Mouse (Mus musculus) small intestine, adult 2 months (tissue): Measurements from ENCODE around the gene Aff2. TPM values are rescaled to one million over a fixed set of nuclear protein-coding genes. Genes with fewer than 3 reads are reported as not detected.

Source experiments
- H3K27ac ChIP-seq: fragments of 200-500 bp; 2 replicates; pipeline ENCODE4 v1.5.1; 2012; ENCODE audit warnings: low read depth, low read length, control low read depth, inconsistent platforms; ENCODE audit not compliant: insufficient read depth
- H3K27me3 ChIP-seq: fragments of 200-500 bp; 2 replicates; pipeline ENCODE4 v1.6.1; 2012; ENCODE audit warnings: mild to moderate bottlenecking, moderate library complexity, low read length, inconsistent platforms; ENCODE audit not compliant: control insufficient read depth, insufficient read depth
- H3K36me3 ChIP-seq: fragments of 200-500 bp; 2 replicates; pipeline ENCODE4 v1.6.1; 2012; ENCODE audit warnings: mild to moderate bottlenecking, low read length, control low read depth, inconsistent platforms; ENCODE audit not compliant: control insufficient read depth, insufficient read depth
- H3K4me1 ChIP-seq: fragments of 200-500 bp; 2 replicates; pipeline ENCODE4 v1.6.1; 2012; ENCODE audit warnings: low read length, inconsistent platforms, mixed read lengths; ENCODE audit not compliant: control insufficient read depth, insufficient read depth, insufficient read length
- H3K4me3 ChIP-seq: fragments of 200-500 bp; 2 replicates; pipeline ENCODE4 v1.5.1; 2012; ENCODE audit warnings: low read depth, mild to moderate bottlenecking, control low read depth, inconsistent platforms, low read length, moderate library complexity
- CTCF ChIP-seq: fragments of 200-500 bp; IDR thresholded peaks from 2 replicates; pipeline ENCODE4 v1.5.1; 2012; ENCODE audit warnings: low read depth, mild to moderate bottlenecking, control low read depth, inconsistent platforms, low read length, moderate library complexity, mixed read lengths; ENCODE audit not compliant: insufficient replicate concordance, insufficient read length; ENCODE audit errors: extremely low read depth
- POLR2A ChIP-seq: fragments of 200-500 bp; IDR thresholded peaks from 2 replicates; pipeline ENCODE4 v1.6.1; 2012; ENCODE audit warnings: low read depth, mild to moderate bottlenecking, control low read depth, inconsistent platforms, low read length, moderate library complexity
- WGBS: fragments of 180-500 bp; shearing (Covaris S2); methylation state at CpG from one replicate; pipeline ENCODE4 v1.1.7; 2018; 5-methylcytosine and 5-hydroxymethylcytosine counted together
- polyA plus RNA-seq: library from polyadenylated mRNA; depleted of rRNA; stranded (reverse); fragments of >200 nt; gene quantifications from 2 replicates; pipeline ENCODE4 v1.2.3, GENCODE M21; 2012

The Aff2 gene
- polyA plus RNA-seq, 1 experiment, result 0.11 TPM

DNA sequence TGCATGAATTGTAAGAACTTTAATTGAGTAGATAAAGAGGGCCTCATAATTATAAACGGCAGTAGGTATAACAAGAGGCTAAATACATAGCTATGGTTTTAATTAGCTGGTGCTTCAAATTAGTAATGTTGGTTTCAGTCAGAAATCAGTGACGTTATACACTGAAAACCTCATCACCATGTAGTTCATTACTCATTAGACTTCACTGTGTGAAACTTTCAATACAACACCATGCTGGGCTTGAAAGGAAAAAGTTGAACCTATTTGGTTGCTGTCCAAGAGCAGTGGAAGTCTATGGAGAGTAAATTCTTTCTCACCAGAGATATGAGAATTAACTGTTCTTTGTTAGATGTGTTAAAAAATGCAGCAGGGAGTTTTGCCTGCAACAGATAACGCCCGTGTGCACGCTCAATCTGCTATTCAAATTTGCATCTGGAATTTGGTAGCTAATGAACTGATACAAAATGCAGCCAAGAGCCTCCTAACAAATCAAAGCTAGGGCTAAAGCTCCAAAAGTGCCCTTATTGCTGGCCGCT, 158.0 kb downstream of the Aff2 start:
- 83% methylated on average over 6 of the region's 6 CpGs for WGBS
- no peak for TF ChIP-seq POLR2A
- TF ChIP-seq CTCF, result no peak
- Histone ChIP-seq H3K36me3 (no peaks in the 10 kb centered on the region), H3K4me3 (no peak overlapping the region), H3K27ac (no peak overlapping the region), H3K4me1 (no peaks in the 10 kb centered on the region), H3K27me3 (no peaks in the 10 kb centered on the region)

DNA sequence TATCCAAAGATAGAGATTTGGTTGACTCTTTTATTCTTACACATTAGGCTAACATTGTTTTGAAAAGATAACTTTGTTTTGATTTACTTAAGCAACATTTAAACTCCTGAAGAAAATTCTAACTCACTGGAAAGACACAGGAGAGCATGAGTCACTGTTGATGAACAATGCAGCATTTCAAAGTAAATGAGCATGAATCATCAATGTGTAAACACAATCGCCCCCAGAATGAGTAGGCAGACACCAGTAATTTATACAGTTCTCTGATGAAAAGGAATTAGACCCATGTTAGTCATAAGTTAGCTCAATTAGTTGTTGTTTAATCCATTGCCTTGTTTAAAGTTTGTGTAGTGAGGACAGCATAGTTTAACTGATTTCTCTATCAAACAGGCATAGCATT, 180.7 kb downstream of the Aff2 start:
- no peak for TF ChIP-seq POLR2A
- no peak for TF ChIP-seq CTCF
- no peaks in the 10 kb centered on the region for H3K4me1 ChIP-seq
- H3K36me3 ChIP-seq, result no peaks in the 10 kb centered on the region
- no peak overlapping the region for H3K4me3 ChIP-seq
- 57% methylated on average over 1 of the region's 1 CpGs for WGBS
- H3K27me3 ChIP-seq, result no peaks in the 10 kb centered on the region
- no peak overlapping the region for H3K27ac ChIP-seq

DNA sequence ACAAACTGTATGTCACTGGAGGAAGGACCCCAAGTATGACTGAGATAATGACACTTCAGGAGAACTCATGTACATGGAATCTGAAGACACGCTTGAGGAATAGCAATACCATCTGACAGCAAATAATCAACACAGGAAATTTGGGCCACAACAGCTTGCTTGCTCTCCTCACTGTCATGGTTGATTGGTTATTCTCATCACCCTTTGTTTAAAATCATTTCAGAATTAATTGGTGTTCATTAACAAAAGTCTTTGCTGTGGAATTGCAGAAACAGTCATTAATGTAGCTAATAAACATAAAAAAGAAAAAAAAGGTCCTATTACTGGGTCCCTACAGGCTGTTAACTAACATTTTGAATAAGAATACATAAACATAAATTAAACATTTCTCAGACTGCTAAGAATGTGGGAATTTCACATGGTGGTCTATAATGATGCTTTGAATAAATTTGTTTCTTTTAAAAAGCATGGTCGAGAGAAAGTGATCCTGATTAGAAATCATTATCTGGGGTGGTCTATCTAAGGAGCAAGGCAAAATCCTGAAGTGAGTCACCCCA, 219.9 kb downstream of the Aff2 start:
- no peaks in the 10 kb centered on the region for H3K4me1 ChIP-seq
- WGBS, result 79% methylated on average over 2 of the region's 2 CpGs
- no peak overlapping the region for H3K4me3 ChIP-seq
- no peaks in the 10 kb centered on the region for H3K27me3 ChIP-seq
- TF ChIP-seq POLR2A (no peak), CTCF (no peak)
- no peak overlapping the region for H3K27ac ChIP-seq
- no peaks in the 10 kb centered on the region for H3K36me3 ChIP-seq

DNA sequence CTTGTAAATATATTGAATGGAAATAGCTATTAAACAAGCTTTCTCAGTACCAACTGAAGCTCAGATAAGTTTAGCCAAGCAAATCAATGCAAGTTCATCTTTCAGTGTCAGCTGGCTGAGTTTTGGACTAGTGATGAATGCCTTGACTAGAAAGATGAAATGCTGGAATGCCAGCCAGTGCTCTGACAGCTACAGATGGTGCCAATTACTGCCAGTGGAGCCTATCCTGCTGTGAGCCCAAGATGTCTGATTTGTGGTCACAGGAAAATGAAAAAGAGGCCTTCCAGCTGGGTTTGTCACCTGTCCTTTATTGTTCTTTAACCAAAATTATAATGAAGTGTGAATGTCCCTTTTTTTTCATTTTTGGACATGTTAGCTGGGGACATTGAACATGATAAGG, 248.7 kb downstream of the Aff2 start:
- no peaks in the 10 kb centered on the region for H3K4me1 ChIP-seq
- no peak overlapping the region for H3K4me3 ChIP-seq
- H3K36me3 ChIP-seq, result no peaks in the 10 kb centered on the region
- TF ChIP-seq POLR2A (no peak), CTCF (no peak)
- no peak overlapping the region for H3K27ac ChIP-seq
- H3K27me3 ChIP-seq, result no peaks in the 10 kb centered on the region

DNA sequence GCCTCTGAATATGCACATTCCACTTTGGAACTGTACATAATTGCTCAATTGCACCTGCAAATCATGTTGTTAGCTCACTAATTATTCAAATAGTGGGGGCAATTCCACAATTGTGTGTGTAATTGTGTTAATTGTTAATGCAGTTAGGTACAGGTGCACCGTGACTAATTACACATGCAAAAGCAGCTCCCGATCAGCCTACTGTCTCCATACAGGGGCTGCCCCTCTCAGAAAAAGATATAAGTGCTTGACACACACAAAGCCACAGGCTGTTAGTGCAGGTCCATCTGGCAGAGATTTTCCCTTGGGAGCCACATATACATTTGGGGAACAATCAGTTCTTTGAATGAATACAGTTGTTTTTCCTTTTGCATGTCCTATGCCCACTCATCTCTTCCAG, 302.9 kb downstream of the Aff2 start:
- H3K36me3 ChIP-seq, result no peaks in the 10 kb centered on the region
- H3K4me1 ChIP-seq, result no peaks in the 10 kb centered on the region
- H3K27me3 ChIP-seq, result no peaks in the 10 kb centered on the region
- H3K4me3 ChIP-seq, result no peak overlapping the region
- H3K27ac ChIP-seq, result no peak overlapping the region
- no peak for TF ChIP-seq CTCF
- TF ChIP-seq POLR2A, result no peak
- 90% methylated on average over 2 of the region's 2 CpGs for WGBS

DNA sequence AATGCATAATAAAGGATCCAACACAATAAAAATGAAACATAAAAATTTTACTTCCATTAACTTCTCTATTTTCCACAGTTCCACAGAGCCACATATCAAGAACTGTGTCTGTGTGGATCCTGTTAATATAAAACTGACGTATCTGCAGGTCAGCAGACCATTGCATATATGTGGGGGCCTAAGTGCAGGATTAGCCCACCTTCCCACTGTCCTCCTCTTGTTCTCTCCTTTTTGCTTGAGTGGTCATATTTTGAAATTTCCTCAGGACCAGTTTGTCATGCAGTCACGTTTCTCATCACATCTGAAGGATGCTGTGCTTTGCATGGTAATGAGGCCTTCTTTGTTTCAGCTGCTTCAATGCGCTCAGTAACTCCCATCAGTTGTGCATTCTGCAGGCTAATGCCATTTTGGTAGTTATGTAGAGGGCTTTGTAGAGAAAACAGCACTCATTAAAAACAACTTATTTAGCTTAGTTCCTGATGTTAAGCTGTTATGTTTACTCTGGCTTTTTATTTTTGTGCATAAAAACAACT, 306.1 kb downstream of the Aff2 start:
- H3K27ac ChIP-seq, result no peak overlapping the region
- 67% methylated on average over 3 of the region's 3 CpGs for WGBS
- H3K27me3 ChIP-seq, result no peaks in the 10 kb centered on the region
- H3K4me1 ChIP-seq, result no peaks in the 10 kb centered on the region
- TF ChIP-seq CTCF (no peak), POLR2A (no peak)
- no peaks in the 10 kb centered on the region for H3K36me3 ChIP-seq
- no peak overlapping the region for H3K4me3 ChIP-seq

DNA sequence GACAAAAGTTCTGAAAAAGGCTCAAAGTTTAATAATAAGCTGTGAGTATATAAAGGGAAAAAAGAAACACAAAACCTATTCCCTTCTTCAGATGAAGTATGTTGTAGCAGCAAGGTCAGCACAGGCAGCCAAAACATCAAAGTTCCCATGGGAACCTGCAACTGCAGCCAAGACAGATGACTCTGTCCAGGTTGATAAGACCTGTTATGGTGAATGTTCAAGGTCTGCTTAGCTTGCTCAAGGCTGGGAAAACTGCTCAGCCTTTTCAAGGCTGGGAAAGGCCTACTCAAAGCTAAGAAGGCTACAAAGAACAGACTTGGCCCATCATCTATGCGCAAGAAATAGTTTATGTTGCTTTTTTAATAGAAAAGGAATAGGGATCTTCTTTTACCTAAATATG, 315.6 kb downstream of the Aff2 start:
- H3K4me1 ChIP-seq, result no peaks in the 10 kb centered on the region
- H3K27ac ChIP-seq, result no peak overlapping the region
- WGBS, result 85% methylated on average over 1 of the region's 1 CpGs
- no peaks in the 10 kb centered on the region for H3K36me3 ChIP-seq
- no peak overlapping the region for H3K4me3 ChIP-seq
- TF ChIP-seq CTCF (no peak), POLR2A (no peak)
- no peaks in the 10 kb centered on the region for H3K27me3 ChIP-seq
